Mouse (Mus musculus) kidney, postnatal 25 days (tissue): ENCODE measurements around the gene Nub1.
A peak's percentile ranks its signal among the peaks of the same experiment; 100 is the strongest.

Experiments used
- DNase-seq, 2 experiments: peaks; one replicate each; pipeline ENCODE4 v3.0.0; 2021; ENCODE audit warnings: mixed read lengths in 2 of 2

The Nub1 gene

GRCm38 (mm10) chr5:24743956-24744355, 58.6 kb downstream of the Nub1 start:
- DNase-seq = no peak

DNA sequence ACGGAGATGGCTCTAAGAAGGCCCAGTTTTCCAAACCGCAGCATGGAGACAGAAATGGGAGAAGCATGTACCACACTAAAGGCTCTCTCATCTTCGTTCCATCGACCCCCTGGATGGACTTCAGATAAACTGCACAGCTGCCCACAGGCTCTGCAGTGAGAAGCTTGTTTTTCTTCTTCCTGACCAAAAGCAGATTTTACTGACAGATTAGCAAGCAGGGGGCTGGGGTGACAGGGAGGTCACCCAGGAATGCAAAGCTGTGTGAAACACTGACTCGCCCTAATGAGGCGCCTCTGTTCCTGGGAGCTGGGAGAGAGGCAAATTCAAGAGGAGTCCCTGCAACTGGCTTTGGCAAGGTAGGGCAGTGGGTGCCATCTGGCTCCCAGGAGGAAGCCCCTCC, 62.2 kb downstream of the Nub1 start:
- DNase-seq = no peak

DNA sequence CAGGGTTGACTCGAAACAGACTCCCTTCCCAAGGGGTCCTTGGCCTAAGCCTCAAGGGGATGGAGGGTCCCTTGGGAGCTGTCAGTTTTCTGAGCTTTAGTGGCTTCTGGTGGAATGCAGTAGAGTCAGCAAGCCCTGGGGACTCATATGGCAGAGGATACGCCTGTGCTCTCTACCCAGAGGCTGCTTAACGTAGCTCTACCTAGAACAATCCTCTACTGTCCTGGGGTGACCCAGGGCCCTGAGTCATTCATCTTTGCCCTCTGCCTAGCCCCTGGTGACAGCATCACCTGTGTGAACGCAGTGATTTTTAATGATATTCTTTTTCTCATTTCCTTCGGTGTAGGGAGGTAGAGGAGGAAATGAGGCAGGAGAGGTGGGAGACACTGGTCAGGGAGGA, 64.4 kb downstream of the Nub1 start:
- no peak for DNase-seq

GRCm38 (mm10) chr5:24750321-24751304, 65.3 kb downstream of the Nub1 start:
- peak; percentile 88 to 92 for DNase-seq

DNA sequence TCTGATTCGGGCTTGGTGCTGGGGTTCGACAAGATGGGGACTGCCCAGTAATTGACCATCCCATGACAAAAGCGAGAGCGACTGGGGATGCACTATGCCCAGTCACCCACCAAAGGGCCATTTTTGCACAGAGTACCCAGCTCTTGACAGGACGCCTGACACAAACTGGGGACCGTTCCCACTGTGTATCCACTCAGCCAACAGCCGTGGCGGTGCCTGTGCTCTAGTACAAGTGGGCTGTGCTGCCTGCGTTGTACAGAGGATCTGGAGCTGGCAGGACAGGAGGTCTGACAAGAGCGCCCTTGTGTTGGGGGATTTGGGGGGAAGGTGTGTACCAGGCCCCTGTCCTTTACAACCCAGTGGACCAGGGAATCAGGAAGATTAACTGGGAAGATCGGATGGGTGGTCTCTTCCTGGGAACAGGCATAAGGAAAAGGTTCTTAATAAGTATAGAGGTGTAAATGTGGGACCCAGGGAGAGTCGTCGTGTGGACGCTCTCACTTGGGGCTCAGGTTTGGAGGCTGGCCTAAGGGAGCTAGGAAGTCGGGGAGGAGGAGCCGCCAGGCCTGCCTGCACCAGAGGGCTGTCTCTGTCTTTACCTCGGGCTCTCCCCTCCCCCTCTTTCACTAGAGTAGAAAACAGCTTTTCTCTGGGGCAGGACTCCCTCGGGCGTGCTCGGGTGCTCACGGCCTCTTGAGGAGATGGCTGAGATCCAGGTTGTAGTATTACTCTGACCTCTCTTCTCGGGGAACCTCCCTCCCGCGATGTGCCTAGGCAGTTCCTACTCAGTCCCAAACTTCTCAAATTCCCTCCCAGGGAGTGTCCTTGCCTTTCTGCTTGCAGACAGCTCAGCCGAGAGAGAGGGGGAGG, 66.2 kb downstream of the Nub1 start:
- peak; percentile 72 to 82 for DNase-seq

DNA sequence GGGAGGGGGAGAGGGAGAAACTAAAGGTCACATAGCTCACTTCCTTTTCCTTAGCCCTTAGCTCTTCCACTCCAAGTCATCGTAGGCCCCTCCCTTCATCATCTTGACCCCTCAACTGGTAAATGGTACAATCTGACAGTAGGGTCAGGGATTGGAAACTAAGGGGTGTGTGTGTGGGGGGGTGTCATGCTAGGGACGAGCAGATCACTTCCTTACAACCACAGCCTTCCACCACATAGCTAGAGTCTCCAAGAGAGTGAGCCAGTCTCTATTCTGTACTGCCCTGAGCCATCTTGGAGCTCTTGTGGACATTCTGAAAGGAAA, 66.8 kb downstream of the Nub1 start:
- DNase-seq = no peak

DNA sequence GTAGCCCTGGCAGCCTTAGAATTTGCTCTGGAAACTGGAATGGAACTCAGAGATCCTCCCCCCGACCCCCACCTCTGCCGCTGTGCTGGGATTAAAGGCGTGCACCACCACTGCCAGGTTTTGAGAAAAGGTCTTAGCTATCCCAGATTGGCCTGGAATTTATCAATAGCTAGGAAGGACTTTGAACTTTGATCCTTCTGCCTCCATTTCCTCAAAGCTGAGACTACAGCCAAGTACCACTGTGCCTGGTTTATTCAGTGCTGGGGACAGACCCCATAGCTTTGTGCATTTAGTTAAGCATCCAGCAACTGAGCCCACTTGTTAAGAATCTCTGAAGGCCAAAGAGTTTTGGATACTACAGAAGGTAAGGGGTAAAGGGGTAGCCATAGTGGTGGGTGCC, 71.6 kb downstream of the Nub1 start:
- no peak for DNase-seq

- no peak for DNase-seq
These were observed 72.5 kb downstream of the Nub1 start, which contains the start of gene Crygn for GRCm38 (mm10) chr5:24757816-24758215. TSS of gene Crygn (minus strand) at chr5:24758008.
